Mouse (Mus musculus) left cerebral cortex, adult 18-20 months (tissue): Measurements from ENCODE around the gene Wdr41. TPM values are rescaled to one million over a fixed set of nuclear protein-coding genes. Genes with fewer than 3 reads are reported as not detected.
A peak's percentile ranks its signal among the peaks of the same experiment; 100 is the strongest.

Source experiments
- DNase-seq, 2 experiments: peaks; one replicate each; pipeline ENCODE4 v3.0.0; 2021 to 2022; ENCODE audit warnings: low spot score in 2 of 2, mixed read lengths in 1 of 2
- long read RNA-seq, 2 experiments: library from polyadenylated mRNA; stranded (forward); transcript quantifications; one replicate each; pipeline ENCODE4 v2.0.0; 2021
- total RNA-seq, 2 experiments: library from RNA; stranded (reverse); gene quantifications; 2 replicates each; pipeline ENCODE4 v1.2.3; 2021

Wdr41 gene
- total RNA-seq: 10 to 100 TPM; 20.5 TPM
- long read RNA-seq, experiment 1, partial matches to known transcripts: 8 of 10 reads
- long read RNA-seq, experiment 1, other reads (novel, unspliced or antisense): 2 of 10 reads
- long read RNA-seq, experiment 2, partial matches to known transcripts: 9 of 10 reads
- long read RNA-seq, experiment 2, other reads (novel, unspliced or antisense): 1 of 10 reads

DNA sequence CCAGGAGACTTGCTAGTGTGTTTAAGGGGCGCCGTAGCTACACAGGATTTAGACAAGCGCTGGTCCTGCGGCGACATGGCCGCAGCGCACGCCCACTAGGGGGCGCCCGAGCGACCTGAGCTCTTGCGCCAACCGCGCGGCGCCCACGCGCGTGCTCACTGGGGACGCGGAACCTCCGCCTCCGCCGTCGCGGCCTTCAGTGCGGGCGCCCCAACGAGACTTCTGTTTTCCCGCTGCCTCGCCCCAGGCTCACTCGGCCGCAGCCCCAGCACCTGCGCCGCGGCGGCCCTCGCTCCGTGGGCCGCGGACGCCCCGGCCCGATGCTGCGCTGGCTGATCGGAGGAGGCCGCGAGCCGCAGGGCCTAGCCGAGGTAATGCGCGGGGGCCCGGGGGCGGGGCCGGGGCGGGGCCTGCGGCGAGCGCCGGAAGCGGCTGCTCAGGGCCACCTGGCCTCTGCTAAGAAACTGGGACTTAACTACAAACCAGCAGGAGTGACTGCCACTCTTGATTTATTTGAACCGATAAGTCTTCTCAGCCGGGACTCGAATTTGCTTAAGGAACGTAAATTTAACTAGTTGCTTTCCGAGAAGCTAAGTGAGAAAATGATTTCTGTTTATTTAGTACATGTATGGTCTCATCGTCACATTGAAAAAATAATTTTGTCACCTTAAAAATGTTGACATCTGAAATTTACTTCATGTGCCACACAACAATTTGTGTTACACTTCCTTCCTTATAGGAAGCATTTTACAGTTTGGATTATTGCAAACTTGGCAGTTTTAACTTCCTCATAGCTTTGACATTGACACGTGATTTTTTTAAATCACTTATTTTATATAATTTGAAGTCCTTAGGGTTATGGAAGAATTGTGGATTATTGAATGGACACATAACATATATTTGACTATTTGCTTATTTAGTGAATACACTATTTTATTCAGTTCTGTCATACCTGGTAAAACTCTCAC, at the start of gene Wdr41:
TSS of gene Wdr41 (plus strand) at position 126 of the 968 bp plus-strand sequence.
- DNase-seq: peak; percentile 91 to 96

DNA sequence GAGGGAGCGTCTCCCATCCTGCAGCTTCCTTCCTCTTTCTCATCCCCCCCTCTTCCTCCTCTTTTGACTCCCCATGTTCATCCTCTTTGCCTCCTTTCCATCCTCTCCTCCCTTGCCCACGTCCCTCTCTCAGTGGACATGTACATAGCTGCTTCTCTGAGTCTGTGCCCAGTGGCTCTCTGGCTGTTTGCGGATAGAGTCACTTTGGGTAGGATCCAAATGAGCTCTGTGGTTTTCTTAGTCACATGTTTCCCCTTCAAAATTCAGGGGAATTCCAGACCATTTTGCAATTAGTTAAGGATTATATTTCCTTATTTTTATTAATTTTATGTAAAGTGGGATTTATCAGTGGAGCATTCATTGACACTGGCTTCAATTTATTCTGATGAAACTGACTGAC, 48.1 kb upstream of the Wdr41 start:
- DNase-seq: no peak

DNA sequence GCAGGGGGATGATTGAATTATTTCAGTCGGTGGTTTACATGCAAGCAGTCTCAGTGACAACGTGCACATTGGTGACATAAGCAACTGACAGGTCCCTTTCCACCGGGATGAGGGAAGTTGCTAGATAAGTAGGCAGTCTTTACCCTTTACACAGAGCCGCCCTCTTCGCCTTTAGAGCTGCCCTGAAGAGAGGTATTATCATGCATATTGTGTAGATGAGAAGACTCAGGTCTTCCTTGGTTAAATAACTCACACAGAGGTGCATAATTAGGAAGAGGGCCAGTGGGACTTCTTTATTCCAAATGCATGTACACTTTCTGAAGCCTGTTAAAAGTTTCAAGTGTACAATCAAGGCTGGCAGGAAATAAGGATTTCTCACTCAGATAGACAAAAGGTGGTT, 37.7 kb upstream of the Wdr41 start:
- no peak for DNase-seq

DNA sequence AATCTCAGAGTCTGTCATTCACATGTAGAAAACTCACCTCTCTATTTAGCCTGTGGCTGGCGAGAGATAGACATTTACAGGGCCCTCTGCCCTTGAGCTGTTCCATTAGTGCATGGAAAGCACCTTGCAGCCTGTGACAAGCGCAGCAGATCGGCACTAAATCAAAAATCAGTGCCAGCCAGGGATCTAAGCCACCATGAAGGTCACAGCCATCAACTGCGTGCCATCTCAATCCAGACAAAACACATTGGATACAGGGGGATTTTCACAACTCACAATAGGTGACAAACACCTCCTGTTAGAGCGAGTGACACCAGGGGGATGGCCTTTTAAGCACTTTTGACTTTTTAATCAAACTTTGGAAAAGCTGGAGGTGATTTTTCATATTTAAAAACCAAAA, 36.0 kb upstream of the Wdr41 start:
- DNase-seq: no peak

DNA sequence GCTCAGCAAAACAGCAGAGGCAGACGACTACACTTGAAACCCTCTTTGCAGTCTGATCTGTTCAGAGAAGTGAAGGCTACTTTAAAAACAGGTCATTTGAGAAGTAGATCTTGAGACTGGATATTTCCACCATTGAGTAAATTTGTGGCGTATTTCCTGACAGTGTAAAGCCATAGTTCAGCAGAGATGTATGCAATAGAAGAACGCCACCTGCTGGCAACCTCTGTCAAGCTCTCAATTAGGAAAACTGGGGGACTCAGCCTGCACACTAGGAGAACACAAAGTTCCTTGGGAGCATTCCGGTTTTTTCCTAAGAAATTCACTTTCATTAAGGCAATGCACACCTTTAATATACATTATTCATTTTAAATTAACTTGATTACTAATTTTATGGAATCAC, 34.9 kb upstream of the Wdr41 start:
- peak; percentile 63 to 75 for DNase-seq

DNA sequence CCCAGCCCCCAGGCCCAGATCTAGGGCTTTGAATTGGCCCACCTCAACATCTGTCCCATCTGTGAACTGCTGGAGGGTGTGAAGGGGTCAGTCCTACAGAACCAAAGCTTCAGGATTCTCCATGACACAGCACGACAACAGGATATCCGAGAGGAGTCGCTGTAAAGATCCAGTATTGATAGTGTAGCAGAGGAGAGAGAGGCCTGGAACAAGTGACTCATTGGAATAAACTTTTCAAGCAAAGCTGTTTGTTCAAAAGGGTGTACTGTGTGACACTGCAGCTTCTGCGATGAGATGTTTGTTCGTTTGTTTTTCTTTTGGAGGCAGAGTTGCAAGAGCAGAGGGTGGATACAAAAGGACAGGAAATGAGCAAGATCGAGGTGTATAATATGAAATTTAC, 20.2 kb upstream of the Wdr41 start:
- DNase-seq: no peak

DNA sequence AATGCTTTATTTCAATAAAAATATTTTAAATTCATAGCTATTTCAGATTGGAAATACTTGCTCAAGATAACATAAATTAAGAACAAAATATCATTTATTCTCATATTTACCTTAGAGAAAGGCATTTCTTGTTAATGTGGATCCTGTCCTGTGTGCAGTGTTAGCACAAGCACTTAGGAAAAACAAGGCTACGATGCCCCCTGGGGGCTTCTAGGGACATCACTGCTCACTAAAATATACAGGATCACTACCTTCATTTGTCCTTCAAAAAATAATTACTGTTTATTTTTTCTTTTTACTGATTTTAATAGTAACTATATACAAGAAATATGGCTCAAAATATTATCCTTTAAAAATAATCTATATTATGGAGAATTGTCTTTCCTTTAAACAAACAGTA, 18.2 kb upstream of the Wdr41 start:
- DNase-seq: no peak

DNA sequence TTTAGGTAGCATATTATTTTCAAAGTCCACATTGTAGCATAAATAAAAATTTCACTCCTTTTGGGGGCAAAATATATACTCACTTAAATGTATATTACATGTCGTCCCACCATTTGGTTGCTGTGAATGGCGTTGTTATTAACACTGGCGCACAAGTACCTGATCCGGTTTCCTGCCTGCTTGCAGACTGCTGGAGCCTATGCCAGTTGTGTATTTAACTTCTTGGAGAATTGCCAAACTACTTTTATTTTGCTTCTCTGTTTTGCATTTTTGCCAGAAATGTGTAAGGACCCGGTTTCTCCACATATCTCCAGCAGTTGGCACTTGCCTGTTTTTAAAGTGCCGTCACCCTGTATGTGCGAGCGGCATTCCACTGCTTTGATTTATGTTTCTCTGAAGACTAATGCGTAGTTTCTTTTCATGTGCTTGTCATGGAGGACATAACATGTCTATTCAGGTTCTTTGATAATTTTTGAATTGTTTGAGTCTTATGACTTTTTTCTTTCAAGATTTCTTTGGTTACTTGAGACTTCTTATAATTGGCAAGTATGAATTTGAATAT, 6.1 kb upstream of the Wdr41 start:
- DNase-seq: no peak

DNA sequence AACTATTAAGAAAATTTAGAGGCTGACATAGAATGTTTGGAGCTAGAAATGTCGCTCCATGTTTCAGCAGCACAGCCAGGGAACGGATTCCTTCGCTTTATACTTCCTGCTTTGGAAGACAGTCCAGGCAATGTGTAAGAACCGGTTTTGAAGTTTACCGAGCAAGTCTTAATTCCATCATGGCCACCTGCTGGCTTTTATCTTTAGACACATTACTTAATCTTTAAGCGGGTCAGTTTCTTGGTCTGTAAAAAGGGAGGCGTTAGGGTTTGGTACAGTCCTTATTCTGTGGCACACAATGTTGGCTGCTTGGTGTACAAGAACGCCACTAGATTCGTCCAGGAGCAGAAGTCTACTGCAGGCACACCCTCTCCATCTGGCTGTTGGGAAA, 321 bp upstream of the Wdr41 start:
- no peak for DNase-seq

DNA sequence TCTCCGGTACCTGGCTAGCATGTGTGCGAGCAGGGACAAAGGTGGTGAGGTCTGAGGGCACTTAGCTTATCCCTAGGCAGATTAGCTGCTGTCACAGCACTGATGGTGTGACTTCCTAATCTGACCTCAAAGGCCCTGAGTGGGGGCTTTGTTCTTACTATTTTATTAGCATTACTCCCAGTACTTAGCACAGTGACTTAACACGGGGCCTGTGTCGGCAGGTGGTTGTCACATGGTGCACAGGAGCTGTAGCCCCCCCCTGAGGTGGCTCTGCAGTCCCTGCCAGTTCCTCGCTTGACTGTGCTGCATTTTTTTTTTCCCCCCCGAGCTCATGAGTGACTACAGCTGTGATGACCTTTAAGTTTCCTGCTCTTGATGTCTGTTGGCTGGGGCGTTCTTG, 2.9 kb downstream of the Wdr41 start:
- no peak for DNase-seq

DNA sequence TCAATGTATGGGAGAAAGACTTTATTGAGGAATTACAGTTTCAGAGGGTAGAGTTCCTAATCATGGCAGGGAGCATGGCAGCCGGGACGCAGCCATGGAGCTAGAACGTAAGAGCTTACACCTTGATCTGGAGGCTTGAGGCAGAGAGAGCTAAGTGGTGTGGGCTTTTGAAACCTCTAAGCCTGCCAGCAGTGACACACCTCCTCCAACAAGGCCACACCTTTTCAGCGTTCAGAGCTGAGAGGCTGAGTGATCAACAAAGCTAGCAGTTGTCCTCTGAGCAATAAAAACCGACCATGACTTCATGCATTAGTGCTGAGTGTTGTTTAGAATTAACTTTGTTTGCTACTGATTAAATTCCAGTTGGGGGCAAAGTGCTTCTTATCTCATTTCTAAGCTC, 14.4 kb downstream of the Wdr41 start:
- no peak for DNase-seq

DNA sequence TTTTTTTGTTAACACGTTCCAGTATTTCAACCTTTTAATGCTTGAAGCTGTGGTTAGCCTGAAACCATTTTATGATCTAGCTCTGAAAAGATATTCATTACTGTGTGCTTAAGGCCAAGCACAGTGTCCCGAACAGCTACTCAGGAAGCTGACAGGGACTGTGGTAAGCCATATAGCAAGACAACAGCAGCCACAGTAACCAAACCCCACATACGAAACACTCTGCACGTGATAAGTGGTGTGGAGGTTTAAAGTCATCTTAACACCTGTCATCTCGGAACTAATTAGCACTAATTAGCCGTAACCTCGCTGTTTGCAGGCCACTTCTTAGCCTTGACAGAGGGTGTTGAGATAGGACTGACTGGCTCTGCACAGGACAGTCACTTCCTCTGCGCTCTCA, 31.1 kb downstream of the Wdr41 start:
- no peak for DNase-seq

DNA sequence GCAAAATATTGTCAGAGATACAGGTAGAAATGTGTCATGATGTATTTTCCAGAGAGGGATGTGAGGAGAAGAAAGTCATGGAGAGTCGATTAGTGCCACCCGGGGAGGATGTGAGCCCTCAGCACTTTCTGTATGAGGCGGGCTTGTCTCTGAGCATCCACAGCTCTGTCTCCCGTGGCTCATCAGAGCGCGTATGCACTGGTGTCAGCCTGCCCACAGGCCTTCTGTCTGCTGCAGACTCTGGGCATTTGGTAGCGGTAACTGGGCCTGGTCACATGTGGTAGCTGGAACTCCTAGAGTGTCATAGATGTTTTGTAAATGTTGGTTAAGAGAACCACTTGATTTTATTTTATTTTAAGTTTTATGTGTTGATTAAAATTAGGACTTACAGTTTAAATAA, 33.1 kb downstream of the Wdr41 start:
- no peak for DNase-seq

DNA sequence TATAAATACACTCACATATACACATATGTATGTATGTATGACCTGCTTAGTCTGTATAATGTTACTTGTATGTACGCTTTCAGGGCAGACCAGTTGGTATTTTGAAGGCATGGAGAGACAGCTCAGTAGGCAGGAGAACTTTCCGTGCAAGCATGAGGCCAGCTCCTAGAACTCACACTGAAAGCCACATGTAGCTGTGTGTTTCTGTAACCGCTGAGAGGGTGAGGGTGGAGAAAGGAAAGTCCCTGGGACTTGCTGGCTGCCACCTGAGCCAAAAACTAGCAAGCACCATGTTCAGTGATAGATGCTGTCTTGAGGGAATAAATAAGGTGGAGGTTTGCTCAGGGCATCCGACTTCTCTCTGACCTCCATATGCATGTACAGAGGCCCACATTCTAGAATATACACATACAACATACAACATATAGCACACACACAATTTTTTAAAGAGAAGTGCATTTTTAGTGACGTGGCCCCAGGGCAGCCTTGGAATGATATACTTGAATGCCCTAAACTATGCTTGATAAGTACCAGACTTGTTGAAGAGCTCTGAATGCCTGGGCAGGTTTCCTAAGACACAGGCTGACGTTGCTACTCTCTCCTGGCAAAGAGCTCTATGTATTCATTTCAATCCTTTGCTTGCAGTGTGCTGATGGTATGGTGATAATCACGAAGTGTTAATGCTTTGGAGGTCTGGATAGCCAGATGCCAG, 35.6 kb downstream of the Wdr41 start:
- no peak for DNase-seq

DNA sequence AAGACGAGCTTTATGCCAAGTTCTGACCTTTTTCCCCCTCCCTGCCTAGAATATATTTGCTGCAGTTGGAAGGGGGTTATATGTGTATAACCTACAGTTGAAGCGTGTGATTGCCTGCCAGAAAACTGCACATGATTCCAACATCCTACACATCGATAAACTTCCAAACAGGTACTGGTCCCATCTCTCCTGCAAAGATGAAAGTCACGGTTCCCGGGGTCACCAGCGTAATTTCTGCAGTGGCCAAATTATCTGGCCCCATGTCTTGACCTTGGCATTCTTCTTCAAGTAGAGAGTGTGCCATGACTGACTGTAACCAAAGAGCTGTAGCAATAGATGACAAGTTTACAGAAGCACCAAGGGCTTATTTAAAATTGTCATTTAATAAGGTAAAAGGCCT, 41.1 kb downstream of the Wdr41 start:
- DNase-seq: no peak

DNA sequence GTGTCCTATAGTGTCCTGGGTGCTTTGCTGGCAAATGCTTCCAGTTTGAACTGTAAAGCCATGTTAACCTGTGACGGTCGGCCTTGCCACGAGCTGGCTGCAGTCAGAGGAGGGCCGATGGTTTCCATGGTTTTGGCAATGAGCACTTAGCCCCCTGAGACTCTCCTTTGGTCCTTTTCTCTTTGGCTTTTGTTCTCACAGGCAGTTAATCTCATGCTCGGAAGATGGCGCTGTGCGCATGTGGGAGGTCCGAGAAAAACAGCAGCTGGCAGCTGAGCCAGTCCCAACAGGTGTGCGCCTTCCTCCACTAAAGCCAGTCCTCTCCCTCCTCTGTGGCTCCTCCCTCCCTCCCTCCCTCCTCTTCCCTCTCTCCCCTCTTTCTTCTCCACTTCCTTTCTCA, 41.8 kb downstream of the Wdr41 start:
- peak; percentile 80 to 82 for DNase-seq

DNA sequence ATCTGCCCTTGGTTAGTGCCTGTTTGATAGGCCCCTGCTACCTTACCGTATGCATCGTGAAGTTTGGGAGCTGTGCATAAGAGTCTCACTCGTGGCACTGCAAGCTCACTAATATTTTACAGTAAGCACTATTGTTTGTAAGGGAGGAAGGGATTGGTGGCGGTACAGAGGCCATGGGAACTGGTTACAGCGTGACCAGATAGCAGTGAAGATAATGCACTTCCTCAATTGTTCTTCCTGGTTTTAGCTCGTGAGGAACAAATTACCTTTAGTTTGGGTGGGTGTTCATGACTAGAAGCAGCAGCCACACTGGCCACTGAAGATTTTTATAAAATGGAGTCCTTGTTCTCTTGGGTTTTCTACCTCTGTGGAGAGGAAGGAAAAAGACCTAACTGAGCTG, 43.2 kb downstream of the Wdr41 start:
- DNase-seq: no peak

DNA sequence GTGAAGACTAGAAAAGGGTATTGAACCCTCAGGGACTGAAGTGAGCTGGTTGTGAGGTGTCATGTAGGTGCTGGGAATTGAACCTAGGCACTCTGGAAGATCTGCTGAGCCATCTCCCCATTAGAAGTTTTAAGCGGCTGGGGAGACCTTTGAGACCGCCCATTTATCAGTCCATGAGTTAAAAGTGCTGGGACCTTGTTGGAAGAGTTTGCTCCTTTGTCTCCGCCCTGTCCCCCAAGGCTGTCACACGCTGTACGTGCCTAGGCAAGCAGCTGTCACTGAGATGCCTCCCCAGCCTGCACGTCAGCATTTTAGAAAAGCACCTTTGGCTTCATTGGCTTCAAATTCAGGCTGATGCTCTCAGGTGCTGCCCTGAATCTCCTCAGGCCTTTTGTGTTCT, 44.1 kb downstream of the Wdr41 start:
- no peak for DNase-seq

DNA sequence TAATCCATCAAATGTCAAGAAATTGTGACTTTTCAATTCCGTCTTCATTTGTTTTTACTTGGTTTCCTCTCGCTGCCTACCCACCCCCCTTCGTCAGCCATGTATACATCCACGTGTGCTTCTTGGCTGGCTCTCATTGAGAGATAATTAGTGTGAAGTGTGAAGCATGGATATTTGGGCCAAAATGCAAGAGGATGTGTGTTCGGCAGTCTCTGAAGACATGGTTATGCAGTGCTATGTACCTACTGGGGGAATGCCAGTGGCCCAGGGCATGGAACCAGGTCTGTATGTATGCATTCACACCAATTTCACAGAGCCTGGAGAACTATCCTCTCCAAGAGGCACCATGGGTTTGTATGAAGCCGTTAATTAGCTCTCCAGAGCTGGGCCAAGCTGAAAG, 54.7 kb downstream of the Wdr41 start:
- DNase-seq: no peak

DNA sequence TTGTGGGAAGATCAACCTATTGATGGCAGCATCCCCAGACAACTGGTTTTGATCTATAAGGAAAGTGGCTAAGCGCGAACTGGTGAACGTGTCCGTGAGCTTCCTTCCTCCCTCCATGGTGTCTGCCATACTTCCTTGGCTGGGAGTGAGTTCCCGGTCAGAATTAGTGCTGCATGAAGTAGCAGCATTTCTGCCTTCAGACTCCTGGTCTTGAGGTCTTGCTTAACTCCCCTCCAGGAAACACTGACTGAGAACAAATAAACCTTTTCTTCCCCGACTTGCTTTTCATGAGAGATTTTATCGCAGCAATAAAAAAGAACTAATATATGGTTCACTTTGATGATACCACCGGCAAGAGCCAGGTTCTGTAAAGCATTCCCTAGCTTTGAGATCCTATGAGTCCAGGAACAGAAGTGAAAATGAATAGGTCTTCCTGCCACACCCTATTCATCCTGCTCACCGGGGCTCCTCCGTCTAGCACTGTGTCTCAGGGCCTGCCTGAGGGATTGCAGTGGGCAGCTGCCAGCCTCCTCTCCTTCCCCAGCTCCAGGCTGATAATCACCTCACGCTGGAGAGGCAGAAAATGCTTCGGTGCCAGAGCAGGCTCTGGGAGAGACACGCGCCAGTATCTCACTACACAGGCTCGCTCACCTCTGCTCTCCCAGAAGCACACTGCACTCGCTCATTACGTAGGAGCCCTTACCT, 56.1 kb downstream of the Wdr41 start:
- no peak for DNase-seq

DNA sequence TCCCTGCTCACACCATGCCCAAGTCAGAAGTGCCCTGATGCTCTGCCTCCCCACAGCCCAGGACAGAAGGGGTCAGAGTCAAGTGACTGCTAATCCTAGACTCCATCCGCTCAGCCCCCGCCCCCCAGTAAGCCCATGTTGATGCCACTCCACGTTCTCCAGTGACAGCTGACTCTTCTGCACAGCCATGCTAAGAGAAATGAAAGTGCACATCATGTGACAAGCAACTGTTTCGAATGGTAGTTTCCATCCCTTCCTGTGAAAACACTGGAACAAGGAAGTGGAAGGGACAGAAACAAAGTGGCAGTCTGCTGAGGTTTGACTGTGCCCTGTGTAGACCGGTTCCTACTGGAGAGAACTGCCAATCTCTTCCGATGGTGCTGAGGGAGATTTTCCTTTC, 56.8 kb downstream of the Wdr41 start:
- DNase-seq: no peak
